Mouse (Mus musculus): ENCODE results near the gene Tmem41a. TPM values are rescaled to one million over a fixed set of nuclear protein-coding genes. Genes with fewer than 3 reads are reported as not detected.

Gene Tmem41a
- polyA plus RNA-seq (2015; fragmentation: Nextera tagmentation; extraction: Ambion mirVana) = 50.1 and 50.2 TPM in 2 replicates

GRCm38 (mm10) chr16:21946761-21947715 is at the start of gene Tmem41a:
TSS of gene Tmem41a (minus strand) at chr16:21947552.

GRCm38 (mm10) chr16:21995304-21995703 is 48.0 kb upstream of the Tmem41a start, which contains the start of gene Liph:
TSS of gene Liph (minus strand) at chr16:21995663.

Other genes with a start within 250 kb of the Tmem41a start
- gene Ehhadh, start 159.7 kb downstream of the Tmem41a start, polyA plus RNA-seq (2015; fragmentation: Nextera tagmentation; extraction: Ambion mirVana) = 1.7 and 2.7 TPM in 2 replicates
- gene Map3k13, start 153.2 kb downstream of the Tmem41a start, polyA plus RNA-seq (2015; fragmentation: Nextera tagmentation; extraction: Ambion mirVana) = 3.1 and 3.8 TPM in 2 replicates
- 1.0 and 1.2 TPM in 2 replicates for gene Liph, start 48.1 kb upstream of the Tmem41a start, polyA plus RNA-seq (2015; fragmentation: Nextera tagmentation; extraction: Ambion mirVana)
- gene Senp2, start 61.9 kb upstream of the Tmem41a start, polyA plus RNA-seq (2015; fragmentation: Nextera tagmentation; extraction: Ambion mirVana) = 38.0 and 39.5 TPM in 2 replicates
- gene Igf2bp2, start 215.7 kb upstream of the Tmem41a start, polyA plus RNA-seq (2015; fragmentation: Nextera tagmentation; extraction: Ambion mirVana) = 9.3 and 10.7 TPM in 2 replicates

Data from neural tube, postnatal 0 days (tissue).